Mouse (Mus musculus): ENCODE data around the gene Frem2. TPM values are rescaled to one million over a fixed set of nuclear protein-coding genes. Genes with fewer than 3 reads are reported as not detected.

Gene Frem2
- polyA plus RNA-seq, 1 experiment: 1.1 TPM

DNA sequence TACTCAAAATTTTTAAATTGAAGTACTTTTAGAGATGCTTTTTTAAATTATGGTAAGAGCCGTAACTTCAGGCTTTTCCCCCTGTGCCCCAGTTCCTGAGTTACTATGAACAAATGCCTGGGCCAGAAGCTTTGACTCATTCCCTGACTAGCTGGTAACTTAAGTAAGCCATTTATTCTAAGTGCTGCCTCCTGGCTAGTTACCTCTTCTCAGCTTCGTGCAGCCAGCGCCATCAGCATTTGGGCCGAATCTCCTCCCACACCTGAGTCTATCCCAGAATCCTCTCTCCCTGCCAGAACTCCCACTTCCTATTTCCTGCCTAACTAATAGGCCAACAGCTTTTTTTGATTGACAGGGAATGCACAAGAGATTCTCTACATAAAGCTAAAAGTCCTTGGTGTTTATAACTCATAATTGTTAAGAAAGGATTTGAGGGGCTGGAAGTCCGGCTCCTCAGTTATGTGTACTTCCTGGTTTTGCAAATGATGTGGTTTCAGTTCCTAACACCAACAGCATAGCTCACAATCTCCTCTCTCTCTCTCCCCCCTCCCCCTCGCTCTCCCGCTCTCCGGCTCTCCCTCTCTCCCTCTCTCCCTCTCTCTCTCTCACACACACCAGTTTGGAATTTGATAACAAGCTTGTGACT, 173.6 kb downstream of the Frem2 start:
- 76% methylated on average over 8 of the region's 8 CpGs for WGBS

DNA sequence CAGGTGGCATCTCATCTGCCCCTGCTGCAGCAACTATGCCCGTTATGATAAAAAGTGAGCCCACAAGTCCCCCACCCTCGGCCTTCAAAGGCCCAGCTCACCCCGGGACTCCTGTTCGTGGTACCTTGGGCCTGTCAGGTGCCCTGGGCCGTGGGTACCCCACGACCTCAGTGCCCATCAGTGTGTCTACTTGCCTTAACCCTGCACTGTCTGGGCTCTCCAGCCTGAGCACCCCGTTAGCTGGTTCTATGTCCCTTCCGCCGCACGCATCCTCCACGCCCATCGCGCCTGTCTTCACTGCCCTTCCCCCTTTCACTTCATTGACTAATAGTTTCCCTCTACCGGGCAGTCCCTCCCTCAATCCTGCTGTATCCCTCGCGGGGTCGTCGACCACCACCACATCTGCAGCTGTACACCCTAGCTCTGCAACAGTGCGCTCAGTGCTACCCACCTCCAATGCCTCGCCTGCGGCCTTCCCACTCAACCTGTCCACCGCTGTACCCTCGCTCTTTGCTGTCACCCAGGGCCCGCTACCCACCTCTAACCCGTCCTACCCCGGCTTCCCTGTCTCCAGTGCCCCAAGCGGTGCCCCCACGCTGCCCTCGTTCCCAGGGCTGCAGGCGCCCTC, 178.6 kb downstream of the Frem2 start:
- no peak for DNase-seq (ENCODE audit: low read depth, low spot score)
- WGBS: 96% methylated on average over 30 of the region's 30 CpGs

More for the DNA sequence above, 173.6 kb downstream of the Frem2 start:
- no peak for DNase-seq (ENCODE audit: low read depth, low spot score)

DNA sequence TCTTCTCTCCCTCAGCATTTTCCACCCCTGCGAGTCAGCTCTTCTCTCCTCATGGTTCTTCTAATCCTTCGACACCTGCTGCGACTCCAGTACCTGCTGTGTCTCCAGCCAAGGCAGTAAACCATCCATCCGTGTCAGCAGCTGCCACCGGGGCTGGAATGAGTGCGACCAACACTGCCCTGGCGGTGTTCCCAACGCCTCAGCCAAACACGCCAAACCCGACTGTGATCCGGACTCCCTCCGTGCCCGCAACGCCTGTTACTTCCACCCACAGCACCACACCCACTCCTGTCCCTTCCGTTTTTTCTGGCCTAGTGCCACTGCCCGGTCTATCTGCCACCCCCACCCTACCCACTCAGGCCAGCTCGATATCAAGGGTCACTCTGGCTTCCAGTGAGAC, 179.7 kb downstream of the Frem2 start:
- DNase-seq (ENCODE audit: low read depth, low spot score): no peak
- WGBS: 60% methylated on average over 17 of the region's 17 CpGs

- WGBS: 50% methylated on average over 6 of the region's 6 CpGs
- DNase-seq (ENCODE audit: low read depth, low spot score): no peak
Observed at GRCm38 (mm10) chr3:53475889-53476288, 181.3 kb downstream of the Frem2 start.

- WGBS: 76% methylated on average over 4 of the region's 4 CpGs
- no peak for DNase-seq (ENCODE audit: low read depth, low spot score)
Observed at GRCm38 (mm10) chr3:53474179-53474578, 183.0 kb downstream of the Frem2 start.

DNA sequence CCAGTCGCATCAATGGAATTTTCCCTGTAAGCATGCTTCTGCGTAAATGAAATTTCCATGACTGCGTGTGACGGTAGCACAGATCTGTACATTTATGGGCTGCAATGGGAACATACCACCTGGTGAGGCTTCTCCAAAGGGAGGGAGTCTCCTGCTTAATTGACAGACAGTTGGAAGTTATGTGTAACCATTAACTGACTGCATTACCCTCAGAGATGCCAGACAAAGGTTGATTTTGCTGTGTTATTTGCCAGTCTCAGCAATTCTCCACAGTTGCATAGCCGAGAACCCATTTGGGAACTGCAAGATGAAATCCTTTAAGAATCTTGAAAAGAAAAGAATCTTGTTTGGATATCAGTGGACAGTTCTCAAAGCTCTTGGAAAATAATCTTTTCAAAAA, 185.1 kb downstream of the Frem2 start:
- 96% methylated on average over 5 of the region's 5 CpGs for WGBS
- no peak for DNase-seq (ENCODE audit: low read depth, low spot score)

DNA sequence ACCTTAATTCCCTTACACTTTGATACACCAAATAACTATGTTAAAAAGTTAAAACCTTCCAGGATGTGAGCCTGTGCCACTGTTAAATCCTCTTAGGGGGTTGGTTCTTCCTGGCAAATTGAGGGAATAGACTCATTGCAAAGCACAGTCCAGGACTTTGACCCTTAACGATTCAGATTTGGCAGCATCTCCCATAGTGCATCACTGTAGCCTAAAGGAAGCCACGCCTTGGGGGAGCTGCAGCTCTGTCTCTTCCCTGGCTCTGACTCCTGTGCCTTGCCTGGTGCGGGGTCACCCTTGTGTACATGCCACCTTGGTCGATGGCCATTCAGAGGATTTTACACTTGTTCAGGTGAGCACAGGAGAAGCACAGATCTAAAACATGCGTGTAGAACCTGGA, 187.5 kb downstream of the Frem2 start:
- DNase-seq (ENCODE audit: low read depth, low spot score): no peak
- 51% methylated on average over 5 of the region's 5 CpGs for WGBS

DNA sequence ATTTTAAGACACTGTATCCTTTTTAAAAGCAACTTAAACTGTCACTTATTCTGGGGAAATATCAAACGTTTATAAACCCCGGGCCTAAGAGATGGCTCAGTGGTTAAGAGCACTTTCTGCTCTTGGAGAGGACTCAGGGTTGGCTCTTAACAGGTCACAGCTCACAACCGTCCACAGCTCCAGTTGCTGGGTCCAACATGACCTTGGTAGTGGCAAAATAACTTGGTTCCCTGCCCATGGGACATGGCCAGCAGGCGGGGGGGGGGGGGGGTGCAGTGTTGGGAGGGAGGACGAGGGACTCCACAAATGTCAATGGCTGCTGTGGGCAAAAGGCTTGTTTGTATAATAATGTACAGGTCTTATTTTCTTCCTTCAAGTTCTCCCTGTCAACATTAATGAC, 189.8 kb downstream of the Frem2 start:
- 56% methylated on average over 5 of the region's 5 CpGs for WGBS
- no peak for DNase-seq (ENCODE audit: low read depth, low spot score)

- DNase-seq (ENCODE audit: low read depth, low spot score): no peak
- 75% methylated on average over 9 of the region's 9 CpGs for WGBS
Observed at GRCm38 (mm10) chr3:53466481-53466880, 190.7 kb downstream of the Frem2 start.

GRCm38 (mm10) chr3:53465330-53465729, 191.8 kb downstream of the Frem2 start:
- no peak for DNase-seq (ENCODE audit: low read depth, low spot score)
- whole genome bisulfite sequencing: 17% methylated on average over 6 of the region's 6 CpGs

- no peak for DNase-seq (ENCODE audit: low read depth, low spot score)
- WGBS: under 1% methylated on average over 20 of the region's 20 CpGs
Observed at GRCm38 (mm10) chr3:53464146-53464698, 192.9 kb downstream of the Frem2 start.

Other genes starting within 250 kb of the Frem2 start
- gene Nhlrc3, start 194.0 kb downstream of the Frem2 start, polyA plus RNA-seq (2012; rRNA removed): 10.0 and 13.4 TPM in 2 replicates
- gene Proser1, start 193.7 kb downstream of the Frem2 start, polyA plus RNA-seq (2012; rRNA removed): 7.8 and 11.4 TPM in 2 replicates
- gene Stoml3, start 168.7 kb downstream of the Frem2 start, polyA plus RNA-seq (2012; rRNA removed): not detected in 2 replicates
- not detected in 2 replicates for gene Gm10985, start 187.7 kb upstream of the Frem2 start, polyA plus RNA-seq (2012; rRNA removed)
- gene Ufm1, start 206.5 kb upstream of the Frem2 start, polyA plus RNA-seq (2012; rRNA removed): 25.0 and 29.4 TPM in 2 replicates